Mouse (Mus musculus) C2C12 (cell line): ENCODE results near the gene Sacm1l.

Experiments
- CEBPB ChIP-seq: IDR thresholded peaks from one replicate; pipeline ENCODE4 v1.6.1; 2011; ENCODE audit warnings: low read depth, mild to moderate bottlenecking, control low read depth, moderate library complexity
- CTCF ChIP-seq: IDR thresholded peaks from one replicate; pipeline ENCODE4 v1.5.1; 2011; ENCODE audit not compliant: control insufficient read depth, insufficient read depth, insufficient read length
- FOSL1 ChIP-seq: IDR thresholded peaks from one replicate; pipeline ENCODE4 v1.8.0; 2011; ENCODE audit warnings: mild to moderate bottlenecking, low read length; ENCODE audit not compliant: poor library complexity, insufficient read depth, severe bottlenecking
- MAX ChIP-seq: IDR thresholded peaks from one replicate; pipeline ENCODE4 v1.6.1; 2011; ENCODE audit warnings: mild to moderate bottlenecking, control low read depth
- MYOD1 ChIP-seq: IDR thresholded peaks from one replicate; pipeline ENCODE4 v1.6.1; 2011; ENCODE audit warnings: low read depth; ENCODE audit not compliant: control insufficient read depth, insufficient read length
- MYOG ChIP-seq: IDR thresholded peaks from one replicate; pipeline ENCODE4 v1.6.1; 2011; ENCODE audit not compliant: control insufficient read depth, insufficient read length; ENCODE audit errors: extremely low read depth
- USF1 ChIP-seq: IDR thresholded peaks from one replicate; pipeline ENCODE4 v1.6.1; 2011; ENCODE audit warnings: low read depth, mild to moderate bottlenecking, control low read depth, moderate library complexity

GRCm38 (mm10) chr9:123620311-123621098 is 90.9 kb downstream of the Sacm1l start:
- TF ChIP-seq MYOD1 (no peak), CTCF (no peak), CEBPB (no peak), USF1 (no peak), MAX (no peak), MYOG (no peak), FOSL1 (no peak)
